ENCODE assay signal across 8 mouse cellular contexts in the genomic region with DNA sequence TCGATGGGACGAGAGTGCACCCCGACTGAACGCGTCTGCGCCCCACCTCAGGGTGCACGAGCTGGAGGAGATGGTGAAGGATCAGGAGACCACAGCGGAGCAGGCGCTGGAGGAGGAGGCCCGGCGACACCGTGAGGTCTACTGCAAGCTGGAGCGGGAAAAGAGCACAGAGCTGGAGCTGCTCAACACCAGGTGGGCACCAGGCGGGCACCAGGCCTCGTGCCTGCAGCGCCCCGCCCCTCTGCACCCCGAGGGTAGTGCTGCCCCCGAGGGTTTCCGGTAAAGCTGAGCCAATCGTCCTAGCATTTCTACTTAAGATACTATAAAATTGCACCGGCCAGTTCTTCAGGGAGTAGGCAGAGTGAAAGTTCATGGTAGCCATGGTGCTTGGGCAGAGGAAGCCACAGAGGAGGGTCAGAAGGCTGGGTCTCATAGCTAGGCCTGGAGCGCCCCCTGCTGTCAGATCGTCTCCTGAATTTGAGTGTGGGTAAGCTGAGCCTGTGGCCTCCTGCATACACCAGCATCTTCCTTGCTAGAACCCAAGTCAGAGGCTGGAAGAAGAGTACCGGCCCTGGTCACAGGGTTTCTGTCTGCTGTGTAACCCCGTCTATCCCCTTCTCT.
A peak's percentile ranks its signal among the peaks of the same experiment; 100 is the strongest.
DNase-seq lines count a peak whose midpoint lies in the region; ATAC-seq and TF ChIP-seq lines count a peak whose summit lies in the region.

No protein-coding gene starts in this region.

- H3K9ac ChIP-seq in heart, embryonic 14.5 days (ENCODE audit: low read length) = no peak overlapping the region
- H3K9ac ChIP-seq in liver, embryonic 12.5 days = no peak overlapping the region
- H3K9ac ChIP-seq in neural tube, embryonic 11.5 days (ENCODE audit: low read length) = no peak overlapping the region
- no peak overlapping the region for H3K9ac ChIP-seq in stomach, embryonic 15.5 days

- no peak overlapping the region for H3K4me3 ChIP-seq in bone marrow macrophage, adult 2 months (ENCODE audit: insufficient read depth, low read length)
- no peak overlapping the region for H3K4me3 ChIP-seq in embryonic fibroblast, embryonic 13.5 days (ENCODE audit: insufficient read depth, low read length)
- no peak overlapping the region for H3K4me3 ChIP-seq in heart, embryonic 14.5 days (ENCODE audit: control insufficient read depth in 1 of 2, insufficient read depth in 1 of 2, low read depth in 1 of 2, low read length in 2 of 2)
- H3K4me3 ChIP-seq in liver, embryonic 12.5 days = no peak overlapping the region
- H3K4me3 ChIP-seq in neural tube, embryonic 11.5 days (ENCODE audit: low read depth, low read length) = no peak overlapping the region
- H3K4me3 ChIP-seq in stomach, embryonic 15.5 days (replicated peaks) = no peak overlapping the region

- WGBS in heart, embryonic 14.5 days = 63% methylated on average over 26 of the region's 26 CpGs
- WGBS in liver, embryonic 12.5 days (ENCODE audit: insufficient replicate concordance) = 51% methylated on average over 26 of the region's 26 CpGs
- WGBS in neural tube, embryonic 11.5 days = 66% methylated on average over 26 of the region's 26 CpGs
- WGBS in stomach, embryonic 15.5 days = 62% methylated on average over 26 of the region's 26 CpGs

- H3K4me2 ChIP-seq in heart, embryonic 14.5 days (ENCODE audit: low read length) = no peak overlapping the region
- H3K4me2 ChIP-seq in liver, embryonic 12.5 days = no peak overlapping the region
- no peak overlapping the region for H3K4me2 ChIP-seq in neural tube, embryonic 11.5 days (ENCODE audit: low read depth)
- no peak overlapping the region for H3K4me2 ChIP-seq in stomach, embryonic 15.5 days

- TF ChIP-seq POLR2A in bone marrow macrophage, adult 2 months (IDR thresholded peaks at IDR 0.05; ENCODE audit: borderline replicate concordance, low read depth, low read length) = no peak
- TF ChIP-seq POLR2A in embryonic fibroblast, embryonic 13.5 days (IDR thresholded peaks at IDR 0.05; ENCODE audit: low read depth, low read length) = no peak

- H3K9me3 ChIP-seq in heart, embryonic 14.5 days (ENCODE audit: control insufficient read depth, low read length) = no peaks in the 10 kb centered on the region
- no peaks in the 10 kb centered on the region for H3K9me3 ChIP-seq in liver, embryonic 12.5 days (replicated peaks)
- no peaks in the 10 kb centered on the region for H3K9me3 ChIP-seq in neural tube, embryonic 11.5 days (ENCODE audit: control insufficient read depth, low read length)
- H3K9me3 ChIP-seq in stomach, embryonic 15.5 days = no peaks in the 10 kb centered on the region

- TF ChIP-seq CTCF in bone marrow macrophage, adult 2 months (IDR thresholded peaks at IDR 0.05; ENCODE audit: low read depth, low read length) = peak; percentile 85; the same call in 1 of the 2 replicates
- TF ChIP-seq CTCF in embryonic fibroblast, embryonic 13.5 days (IDR thresholded peaks at IDR 0.05; ENCODE audit: borderline replicate concordance, insufficient read depth, low read length) = peak; percentile 87

- H3K27ac ChIP-seq in bone marrow macrophage, adult 2 months (ENCODE audit: insufficient read depth, low read depth, low read length) = no peak overlapping the region
- no peak overlapping the region for H3K27ac ChIP-seq in embryonic fibroblast, embryonic 13.5 days (ENCODE audit: insufficient read depth, low read length)
- no peak overlapping the region for H3K27ac ChIP-seq in heart, embryonic 14.5 days (replicated peaks in 1 of 2; ENCODE audit: control insufficient read depth in 1 of 2, insufficient read depth in 1 of 2, low read depth in 2 of 2, low read length in 2 of 2)
- no peak overlapping the region for H3K27ac ChIP-seq in liver, embryonic 12.5 days
- no peak overlapping the region for H3K27ac ChIP-seq in neural tube, embryonic 11.5 days (ENCODE audit: low read depth, low read length)
- no peak overlapping the region for H3K27ac ChIP-seq in stomach, embryonic 15.5 days

- peak; percentile 56; the same call in 1 of the 2 replicates for ATAC-seq in heart, embryonic 14.5 days (ENCODE audit: insufficient number of reproducible peaks, insufficient read depth, low FRiP score, low read depth)
- peak; percentile 13; the same call in 1 of the 2 replicates for ATAC-seq in liver, embryonic 12.5 days
- ATAC-seq in neural tube, embryonic 11.5 days (ENCODE audit: insufficient read depth, low FRiP score, low TSS enrichment) = no peak
- 0 out of 2 replicates have a peak, but pooled peaks have one; percentile 36 for ATAC-seq in stomach, embryonic 15.5 days (ENCODE audit: insufficient read depth, low FRiP score, low read depth)

- no peaks in the 10 kb centered on the region for H3K36me3 ChIP-seq in heart, embryonic 14.5 days (ENCODE audit: control insufficient read depth, insufficient read depth, low read length)
- H3K36me3 ChIP-seq in liver, embryonic 12.5 days = no peaks in the 10 kb centered on the region
- peaks cover 7% of the 10 kb centered on the region for H3K36me3 ChIP-seq in neural tube, embryonic 11.5 days (ENCODE audit: control insufficient read depth, insufficient read depth, low read length)
- peaks cover 7% of the 10 kb centered on the region; the same call in 1 of the 2 replicates for H3K36me3 ChIP-seq in stomach, embryonic 15.5 days

- DNase-seq in B cell, adult 2 months = peak; percentile 91 to 92
- DNase-seq in kidney, postnatal 10 days = peak; percentile 95
- DNase-seq in neural tube, embryonic 11.5 days (ENCODE audit: low spot score) = peak; percentile 91

- no peaks in the 10 kb centered on the region for H3K27me3 ChIP-seq in heart, embryonic 14.5 days (ENCODE audit: control insufficient read depth, insufficient read depth, low read length)
- H3K27me3 ChIP-seq in liver, embryonic 12.5 days (replicated peaks) = peaks cover 4% of the 10 kb centered on the region; the same call in 1 of the 2 replicates
- H3K27me3 ChIP-seq in neural tube, embryonic 11.5 days (ENCODE audit: control insufficient read depth, insufficient read depth, low read length) = no peaks in the 10 kb centered on the region
- no peaks in the 10 kb centered on the region for H3K27me3 ChIP-seq in stomach, embryonic 15.5 days (replicated peaks)

- H3K4me1 ChIP-seq in bone marrow macrophage, adult 2 months (ENCODE audit: control insufficient read depth, insufficient read depth, low read length) = no peaks in the 10 kb centered on the region
- no peaks in the 10 kb centered on the region for H3K4me1 ChIP-seq in embryonic fibroblast, embryonic 13.5 days (ENCODE audit: control insufficient read depth, insufficient read depth, low read length)
- no peaks in the 10 kb centered on the region for H3K4me1 ChIP-seq in heart, embryonic 14.5 days (ENCODE audit: control insufficient read depth in 2 of 2, insufficient read depth in 2 of 2, low read length in 2 of 2)
- no peaks in the 10 kb centered on the region for H3K4me1 ChIP-seq in liver, embryonic 12.5 days
- H3K4me1 ChIP-seq in neural tube, embryonic 11.5 days (ENCODE audit: control insufficient read depth, insufficient read depth, low read length) = no peaks in the 10 kb centered on the region
- H3K4me1 ChIP-seq in stomach, embryonic 15.5 days = no peaks in the 10 kb centered on the region
